Mouse (Mus musculus): ENCODE measurements around the gene Zfp185. TPM values are rescaled to one million over a fixed set of nuclear protein-coding genes. Genes with fewer than 3 reads are reported as not detected.
A peak's percentile ranks its signal among the peaks of the same experiment; 100 is the strongest.

Zfp185 gene
- polyA plus RNA-seq, 1 experiment from 2014 or later: 4.6 TPM

GRCm38 (mm10) chrX:72990581-72990980 lies 3.4 kb downstream of the Zfp185 start:
- Histone ChIP-seq H3K4me2 (ENCODE audit: low read depth, low read length) (no peak overlapping the region), H3K27me3 (replicated peaks; ENCODE audit: control insufficient read depth, insufficient read depth, low read length) (peaks cover 9% of the 10 kb centered on the region; the same call in 1 of the 2 replicates), H3K27ac (ENCODE audit: low read length) (no peak overlapping the region), H3K9ac (ENCODE audit: low read depth, low read length) (no peak overlapping the region), H3K36me3 (ENCODE audit: control insufficient read depth, insufficient read depth, low read length) (no peaks in the 10 kb centered on the region), H3K4me3 (ENCODE audit: low read length) (no peak overlapping the region), H3K4me1 (ENCODE audit: control insufficient read depth, insufficient read depth, low read length) (no peaks in the 10 kb centered on the region), H3K9me3 (ENCODE audit: control insufficient read depth, low read length) (no peaks in the 10 kb centered on the region)
- WGBS: 74% methylated on average over 3 of the region's 3 CpGs
- no peak for ATAC-seq

- peaks cover 7% of the 10 kb centered on the region; the same call in 1 of the 2 replicates for H3K27me3 ChIP-seq (replicated peaks; ENCODE audit: control insufficient read depth, insufficient read depth, low read length)
- no peak for ATAC-seq
- no peak overlapping the region for H3K27ac ChIP-seq (ENCODE audit: low read length)
- H3K9ac ChIP-seq (ENCODE audit: low read depth, low read length): no peak overlapping the region
- H3K4me1 ChIP-seq (ENCODE audit: control insufficient read depth, insufficient read depth, low read length): no peaks in the 10 kb centered on the region
- 59% methylated on average over 5 of the region's 5 CpGs for WGBS
- no peaks in the 10 kb centered on the region for H3K9me3 ChIP-seq (ENCODE audit: control insufficient read depth, low read length)
- H3K4me2 ChIP-seq (ENCODE audit: low read depth, low read length): no peak overlapping the region
- H3K4me3 ChIP-seq (ENCODE audit: low read length): no peak overlapping the region
- H3K36me3 ChIP-seq (ENCODE audit: control insufficient read depth, insufficient read depth, low read length): no peaks in the 10 kb centered on the region
Observed at GRCm38 (mm10) chrX:72992291-72992919, 5.3 kb downstream of the Zfp185 start.

GRCm38 (mm10) chrX:72995542-72995941 lies 8.4 kb downstream of the Zfp185 start:
- Histone ChIP-seq H3K4me1 (ENCODE audit: control insufficient read depth, insufficient read depth, low read length) (no peaks in the 10 kb centered on the region), H3K4me2 (ENCODE audit: low read depth, low read length) (no peak overlapping the region), H3K4me3 (ENCODE audit: low read length) (no peak overlapping the region), H3K9ac (ENCODE audit: low read depth, low read length) (no peak overlapping the region), H3K36me3 (ENCODE audit: control insufficient read depth, insufficient read depth, low read length) (no peaks in the 10 kb centered on the region), H3K9me3 (ENCODE audit: control insufficient read depth, low read length) (no peaks in the 10 kb centered on the region), H3K27me3 (replicated peaks; ENCODE audit: control insufficient read depth, insufficient read depth, low read length) (peaks cover 12% of the 10 kb centered on the region), H3K27ac (ENCODE audit: low read length) (no peak overlapping the region)
- peak; percentile 55; the same call in 1 of the 2 replicates for ATAC-seq
- 56% methylated on average over 3 of the region's 3 CpGs for WGBS

- H3K4me1 ChIP-seq (ENCODE audit: control insufficient read depth, insufficient read depth, low read length): no peaks in the 10 kb centered on the region
- peaks cover under 1% of the 10 kb centered on the region; the same call in 1 of the 2 replicates for H3K27me3 ChIP-seq (replicated peaks; ENCODE audit: control insufficient read depth, insufficient read depth, low read length)
- ATAC-seq: no peak
- WGBS: 76% methylated on average over 5 of the region's 5 CpGs
- no peak overlapping the region for H3K4me3 ChIP-seq (ENCODE audit: low read length)
- no peak overlapping the region for H3K9ac ChIP-seq (ENCODE audit: low read depth, low read length)
- no peaks in the 10 kb centered on the region for H3K36me3 ChIP-seq (ENCODE audit: control insufficient read depth, insufficient read depth, low read length)
- no peaks in the 10 kb centered on the region for H3K9me3 ChIP-seq (ENCODE audit: control insufficient read depth, low read length)
- no peak overlapping the region for H3K4me2 ChIP-seq (ENCODE audit: low read depth, low read length)
- no peak overlapping the region for H3K27ac ChIP-seq (ENCODE audit: low read length)
Observed at GRCm38 (mm10) chrX:73003110-73003509, 16.0 kb downstream of the Zfp185 start.

DNA sequence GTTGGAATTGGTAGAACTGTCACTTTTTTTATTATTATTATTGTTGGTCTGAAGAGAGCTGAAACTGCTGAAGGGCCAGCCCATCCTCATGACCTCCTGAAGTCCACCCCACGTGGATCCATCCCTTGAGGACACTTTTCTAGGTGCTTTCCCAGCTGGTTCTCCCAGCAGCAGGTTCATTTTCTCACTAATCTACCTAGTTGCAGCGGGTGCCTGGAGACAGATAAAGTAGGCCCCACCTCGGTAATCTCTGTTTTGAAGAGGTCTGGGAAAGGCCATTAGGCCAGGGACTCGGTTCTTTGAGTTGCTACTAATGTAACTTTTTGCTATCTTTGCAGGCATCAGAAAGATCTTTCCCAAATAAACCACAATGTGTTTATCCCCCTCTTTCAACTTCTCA lies 18.5 kb downstream of the Zfp185 start:
- no peaks in the 10 kb centered on the region; the same call in 1 of the 2 replicates for H3K27me3 ChIP-seq (replicated peaks; ENCODE audit: control insufficient read depth, insufficient read depth, low read length)
- H3K9ac ChIP-seq (ENCODE audit: low read depth, low read length): no peak overlapping the region
- H3K36me3 ChIP-seq (ENCODE audit: control insufficient read depth, insufficient read depth, low read length): no peaks in the 10 kb centered on the region
- H3K4me3 ChIP-seq (ENCODE audit: low read length): no peak overlapping the region
- no peak overlapping the region for H3K4me2 ChIP-seq (ENCODE audit: low read depth, low read length)
- H3K27ac ChIP-seq (ENCODE audit: low read length): no peak overlapping the region
- no peaks in the 10 kb centered on the region for H3K4me1 ChIP-seq (ENCODE audit: control insufficient read depth, insufficient read depth, low read length)
- 66% methylated on average over 4 of the region's 4 CpGs for WGBS
- ATAC-seq: no peak
- H3K9me3 ChIP-seq (ENCODE audit: control insufficient read depth, low read length): no peaks in the 10 kb centered on the region

DNA sequence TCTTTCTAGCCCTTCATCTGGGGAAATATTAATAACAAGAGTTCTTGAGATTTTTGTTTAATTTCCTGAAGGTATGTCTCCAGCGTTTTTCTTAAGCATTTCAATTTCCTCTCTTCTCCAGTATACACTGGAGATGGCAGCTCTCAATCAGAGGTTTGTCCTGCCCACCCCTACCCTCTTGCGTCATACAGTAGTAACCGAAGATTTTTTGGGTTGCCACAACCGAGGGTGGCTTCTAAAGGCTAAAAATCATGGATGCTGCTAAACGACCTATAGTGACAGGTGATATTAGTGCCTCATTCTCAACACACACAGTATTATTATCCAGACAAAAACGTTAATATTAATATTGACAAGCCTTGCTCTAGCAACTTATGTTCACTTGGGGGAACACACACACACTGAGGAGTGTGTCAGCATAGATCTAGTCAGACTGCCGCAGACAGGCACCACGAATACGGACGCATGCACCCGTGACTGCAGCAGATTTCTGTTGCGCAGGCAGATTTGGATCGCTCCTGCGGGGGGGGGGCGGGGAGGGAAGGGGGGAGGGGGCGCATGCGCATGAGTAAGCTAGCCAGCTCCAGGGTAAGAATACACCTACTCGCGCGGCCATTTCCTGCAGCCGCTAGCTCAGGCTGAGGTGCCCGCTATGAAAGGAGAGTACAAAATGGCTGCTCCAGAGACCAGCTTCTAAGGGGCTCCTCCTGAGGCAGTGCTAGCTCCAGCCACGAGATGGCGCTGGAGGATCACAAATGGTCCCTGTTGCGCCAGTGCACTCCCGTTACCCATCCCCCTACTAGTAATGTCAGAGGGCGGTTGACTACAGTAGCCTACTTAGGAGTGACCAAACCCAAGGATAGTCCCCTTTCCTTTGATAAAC lies 20.7 kb downstream of the Zfp185 start:
- H3K27me3 ChIP-seq (replicated peaks; ENCODE audit: control insufficient read depth, insufficient read depth, low read length): no peaks in the 10 kb centered on the region
- no peaks in the 10 kb centered on the region for H3K4me1 ChIP-seq (ENCODE audit: control insufficient read depth, insufficient read depth, low read length)
- no peaks in the 10 kb centered on the region for H3K36me3 ChIP-seq (ENCODE audit: control insufficient read depth, insufficient read depth, low read length)
- H3K4me3 ChIP-seq (ENCODE audit: low read length): peak overlapping the region; percentile 42
- H3K9ac ChIP-seq (ENCODE audit: low read depth, low read length): peak overlapping the region; percentile 48; the same call in 1 of the 2 replicates
- no peaks in the 10 kb centered on the region for H3K9me3 ChIP-seq (ENCODE audit: control insufficient read depth, low read length)
- H3K4me2 ChIP-seq (ENCODE audit: low read depth, low read length): peak overlapping the region; percentile 48
- 0 out of 2 replicates have a peak overlapping the region, but pooled peaks have one; percentile 23 for H3K27ac ChIP-seq (ENCODE audit: low read length)
- 14% methylated on average over 24 of the region's 27 CpGs for WGBS
- ATAC-seq: peak; percentile 100

DNA sequence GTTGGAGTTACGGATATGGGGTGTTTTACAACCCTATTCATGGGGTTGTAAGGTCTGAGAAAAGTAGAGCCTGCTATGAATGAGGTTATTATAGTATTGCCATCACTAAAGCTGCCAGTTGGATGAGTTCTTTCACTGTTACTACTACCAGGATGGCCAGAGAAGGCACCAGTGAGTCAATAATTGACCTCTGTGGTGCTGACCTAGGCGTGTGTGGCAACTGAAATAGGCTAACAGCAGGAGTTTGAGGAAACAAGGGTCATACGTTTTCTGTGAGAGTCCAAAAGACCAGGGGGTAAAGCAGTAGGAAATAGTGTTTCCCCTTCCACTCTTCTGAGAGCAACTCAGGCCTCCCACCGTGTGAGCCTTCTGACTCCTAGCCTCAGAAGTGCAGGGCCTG lies 25.7 kb downstream of the Zfp185 start:
- H3K27ac ChIP-seq (ENCODE audit: low read length): no peak overlapping the region
- no peaks in the 10 kb centered on the region for H3K4me1 ChIP-seq (ENCODE audit: control insufficient read depth, insufficient read depth, low read length)
- no peak overlapping the region for H3K9ac ChIP-seq (ENCODE audit: low read depth, low read length)
- H3K9me3 ChIP-seq (ENCODE audit: control insufficient read depth, low read length): no peaks in the 10 kb centered on the region
- H3K4me2 ChIP-seq (ENCODE audit: low read depth, low read length): no peak overlapping the region
- no peak for ATAC-seq
- H3K4me3 ChIP-seq (ENCODE audit: low read length): no peak overlapping the region
- H3K27me3 ChIP-seq (replicated peaks; ENCODE audit: control insufficient read depth, insufficient read depth, low read length): peaks cover 2% of the 10 kb centered on the region; the same call in 1 of the 2 replicates
- WGBS: 63% methylated on average over 4 of the region's 4 CpGs
- H3K36me3 ChIP-seq (ENCODE audit: control insufficient read depth, insufficient read depth, low read length): no peaks in the 10 kb centered on the region

DNA sequence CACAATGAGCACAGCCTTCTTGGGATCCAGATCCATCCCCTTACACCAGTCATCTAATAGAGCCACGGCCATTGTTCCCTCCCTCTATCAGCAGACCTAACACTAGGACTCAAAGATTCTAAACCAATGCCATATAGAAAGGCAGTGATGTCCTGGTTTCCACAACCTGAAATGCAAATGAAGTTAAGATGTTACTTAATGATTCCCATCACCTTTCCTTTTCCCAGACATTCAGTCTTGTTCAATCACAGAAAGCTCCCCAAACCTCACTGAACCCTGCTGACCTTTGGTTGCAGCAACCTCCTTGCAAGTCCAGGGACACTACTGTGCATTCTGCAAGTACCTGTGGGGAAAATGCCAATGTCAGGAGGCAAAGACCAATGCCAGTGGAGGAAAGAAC lies 49.9 kb downstream of the Zfp185 start, which contains the start of gene Pnma5:
Gene Pnma5 (minus strand): TSS at position 101 of the 400 bp plus-strand sequence.
- Histone ChIP-seq H3K9me3 (ENCODE audit: control insufficient read depth, low read length) (no peaks in the 10 kb centered on the region), H3K27me3 (replicated peaks; ENCODE audit: control insufficient read depth, insufficient read depth, low read length) (0 out of 2 replicates have a peak, but pooled peaks cover 2% of the 10 kb centered on the region), H3K9ac (ENCODE audit: low read depth, low read length) (no peak within 1 kb of the TSS), H3K4me3 (ENCODE audit: low read length) (no peak within 1 kb of the TSS), H3K4me1 (ENCODE audit: control insufficient read depth, insufficient read depth, low read length) (no peaks in the 10 kb centered on the region), H3K27ac (ENCODE audit: low read length) (no peak within 1 kb of the TSS), H3K36me3 (ENCODE audit: control insufficient read depth, insufficient read depth, low read length) (no peaks in the 10 kb centered on the region), H3K4me2 (ENCODE audit: low read depth, low read length) (no peak within 1 kb of the TSS)
- no peak for ATAC-seq
- WGBS: 70% methylated on average over 1 of the region's 1 CpGs

- Histone ChIP-seq H3K4me3 (ENCODE audit: low read length) (no peak overlapping the region), H3K9ac (ENCODE audit: low read depth, low read length) (no peak overlapping the region), H3K4me2 (ENCODE audit: low read depth, low read length) (no peak overlapping the region), H3K36me3 (ENCODE audit: control insufficient read depth, insufficient read depth, low read length) (no peaks in the 10 kb centered on the region), H3K27ac (ENCODE audit: low read length) (no peak overlapping the region), H3K4me1 (ENCODE audit: control insufficient read depth, insufficient read depth, low read length) (no peaks in the 10 kb centered on the region), H3K27me3 (replicated peaks; ENCODE audit: control insufficient read depth, insufficient read depth, low read length) (0 out of 2 replicates have a peak, but pooled peaks cover 2% of the 10 kb centered on the region), H3K9me3 (ENCODE audit: control insufficient read depth, low read length) (no peaks in the 10 kb centered on the region)
- WGBS: 74% methylated on average over 8 of the region's 8 CpGs
- ATAC-seq: no peak
Observed at GRCm38 (mm10) chrX:73038831-73039230, 51.7 kb downstream of the Zfp185 start.

All from intestine, embryonic 16.5 days (tissue).